Mouse (Mus musculus) myocyte (in vitro differentiated cells): ENCODE data around the gene Usp12. TPM values are rescaled to one million over a fixed set of nuclear protein-coding genes. Genes with fewer than 3 reads are reported as not detected.

ENCODE experiments used
- H3K27me3 ChIP-seq: one replicate; pipeline ENCODE4 v1.6.1; 2011; ENCODE audit not compliant: control insufficient read depth, insufficient read depth, insufficient read length
- H3K36me3 ChIP-seq: one replicate; pipeline ENCODE4 v1.6.1; 2011; ENCODE audit not compliant: control insufficient read depth, insufficient read depth
- H3K4me2 ChIP-seq: one replicate; pipeline ENCODE4 v1.6.1; 2011; ENCODE audit warnings: low read depth, control low read depth
- H3K4me3 ChIP-seq: one replicate; pipeline ENCODE4 v1.5.1; 2011; ENCODE audit warnings: mild to moderate bottlenecking, control low read depth, moderate library complexity
- H3K79me2 ChIP-seq: one replicate; pipeline ENCODE4 v1.6.1; 2011; ENCODE audit not compliant: control insufficient read depth, insufficient read depth
- H3ac ChIP-seq: one replicate; pipeline ENCODE4 v1.6.1; 2011; ENCODE audit not compliant: control insufficient read depth, insufficient read length
- CEBPB ChIP-seq: IDR thresholded peaks from 2 replicates; pipeline ENCODE4 v1.6.1; 2011; ENCODE audit warnings: mild to moderate bottlenecking, moderate library complexity; ENCODE audit not compliant: poor library complexity, insufficient read depth, severe bottlenecking
- E2F4 ChIP-seq: IDR thresholded peaks from one replicate; pipeline ENCODE4 v1.6.1; 2011; ENCODE audit warnings: mild to moderate bottlenecking, control low read depth, moderate library complexity; ENCODE audit not compliant: insufficient read depth
- MAX ChIP-seq: IDR thresholded peaks from one replicate; pipeline ENCODE4 v1.6.1; 2011; ENCODE audit warnings: low read depth, mild to moderate bottlenecking, control low read depth
- MYOD1 ChIP-seq, 3 experiments: IDR thresholded peaks; one replicate each; pipeline ENCODE4 v1.6.1; 2011; ENCODE audit warnings: control low read depth in 2 of 3, low read depth in 2 of 3, mild to moderate bottlenecking in 2 of 3, moderate library complexity in 1 of 3; ENCODE audit not compliant: insufficient read length in 2 of 3, control insufficient read depth in 1 of 3
- MYOG ChIP-seq, 3 experiments: IDR thresholded peaks; one replicate each; pipeline ENCODE4 v1.6.1; 2011; ENCODE audit warnings: control low read depth in 2 of 3, low read depth in 2 of 3, mild to moderate bottlenecking in 2 of 3; ENCODE audit not compliant: insufficient read length in 2 of 3, control insufficient read depth in 1 of 3, insufficient read depth in 1 of 3
- POLR2A ChIP-seq: IDR thresholded peaks from one replicate; pipeline ENCODE4 v1.6.1; 2011; ENCODE audit warnings: low read depth, mild to moderate bottlenecking, control low read depth, moderate library complexity; ENCODE audit not compliant: insufficient read length
- POLR2AphosphoS2 ChIP-seq: IDR thresholded peaks from one replicate; pipeline ENCODE4 v1.6.1; 2011; ENCODE audit warnings: low read depth, control low read depth; ENCODE audit not compliant: insufficient read length
- REST ChIP-seq: IDR thresholded peaks from one replicate; pipeline ENCODE4 v1.6.1; 2011; ENCODE audit warnings: mild to moderate bottlenecking, control low read depth, moderate library complexity; ENCODE audit not compliant: insufficient read depth, insufficient read length
- SRF ChIP-seq: IDR thresholded peaks from one replicate; pipeline ENCODE4 v1.6.1; 2011; ENCODE audit warnings: low read depth; ENCODE audit not compliant: control insufficient read depth, insufficient read length
- TCF12 ChIP-seq: IDR thresholded peaks from one replicate; pipeline ENCODE4 v1.6.1; 2011; ENCODE audit warnings: mild to moderate bottlenecking, control low read depth; ENCODE audit not compliant: poor library complexity, insufficient read depth, severe bottlenecking
- TCF3 ChIP-seq: IDR thresholded peaks from one replicate; pipeline ENCODE4 v1.6.1; 2011; ENCODE audit warnings: low read depth, control low read depth; ENCODE audit not compliant: insufficient read length
- USF1 ChIP-seq: IDR thresholded peaks from one replicate; pipeline ENCODE4 v1.6.1; 2011; ENCODE audit warnings: low read depth, mild to moderate bottlenecking, control low read depth, moderate library complexity
- polyA plus RNA-seq: library from polyadenylated mRNA; unstranded; fragments of >200 nt; fragmentation: generic; extraction: Trizol; gene quantifications from one replicate; pipeline ENCODE4 v1.2.1, GENCODE M21; 2012; ENCODE audit warnings: missing spikeins

Usp12 gene
- polyA plus RNA-seq, 1 experiment, result 11.9 TPM

DNA sequence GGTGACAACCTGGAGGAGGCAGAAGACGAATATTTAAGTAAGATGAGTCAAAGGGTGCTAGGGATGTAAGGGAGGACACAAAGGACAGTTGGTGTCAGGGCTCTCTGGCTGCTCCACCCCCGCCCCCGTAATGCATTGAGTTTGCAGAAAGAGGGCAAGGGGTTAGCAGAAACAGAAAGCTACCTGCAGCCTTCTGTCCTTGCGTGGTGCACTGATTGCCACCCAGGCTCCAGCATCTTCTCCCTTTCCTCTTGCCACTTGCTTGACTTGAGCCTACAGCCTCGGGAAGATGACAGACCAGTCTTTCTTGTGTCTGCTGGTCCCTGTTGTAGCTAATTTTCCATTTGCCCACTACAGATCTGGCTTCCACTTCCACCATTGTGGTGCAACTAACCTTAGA lies 45.0 kb upstream of the Usp12 start:
- peaks cover 3% of the 10 kb centered on the region for H3K79me2 ChIP-seq
- TF ChIP-seq REST, result no peak
- no peak for TF ChIP-seq TCF3
- peak; percentile 80 for TF ChIP-seq POLR2AphosphoS2
- H3K36me3 ChIP-seq, result peaks cover 23% of the 10 kb centered on the region

DNA sequence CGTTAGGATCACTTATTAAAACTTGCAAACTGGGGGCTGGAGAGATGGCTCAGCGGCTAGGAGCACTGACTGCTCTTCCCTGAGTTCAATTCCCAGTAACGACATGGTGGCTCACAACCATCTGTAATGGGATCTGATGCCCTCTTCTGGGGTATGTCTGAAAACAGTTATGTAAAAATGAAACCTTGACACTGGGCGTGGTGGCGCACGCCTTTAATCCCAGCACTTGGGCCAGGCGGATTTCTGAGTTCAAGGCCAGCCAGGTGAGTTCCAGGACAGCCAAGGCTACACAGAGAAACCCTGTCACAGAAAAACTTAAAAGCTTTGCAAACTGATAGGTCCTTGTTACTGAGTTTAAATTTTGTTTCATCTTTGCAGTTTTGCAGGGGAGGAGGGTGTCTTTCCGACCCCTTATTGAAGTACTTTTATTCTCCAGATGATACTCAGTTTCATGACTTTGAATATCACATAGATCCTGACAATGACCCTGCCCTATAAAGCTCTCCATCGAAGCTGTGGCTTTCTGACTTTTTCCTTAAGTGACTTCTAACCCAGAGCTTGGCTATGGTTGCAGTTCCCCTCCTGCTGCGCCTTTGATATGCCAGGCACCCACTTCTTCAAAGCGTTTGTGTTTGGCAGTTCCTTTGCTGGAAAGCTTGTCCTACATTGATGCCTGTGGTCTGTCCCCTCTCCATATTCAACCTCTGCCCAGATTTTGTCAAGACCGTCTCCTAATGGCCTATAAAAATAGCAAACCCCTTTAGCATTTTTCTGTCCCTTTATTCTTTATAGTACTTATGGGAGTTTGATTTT lies 44.2 kb upstream of the Usp12 start:
- H3K4me2 ChIP-seq, result no peak overlapping the region
- peaks cover 24% of the 10 kb centered on the region for H3K36me3 ChIP-seq
- H3K27me3 ChIP-seq, result no peaks in the 10 kb centered on the region
- no peak overlapping the region for H3K4me3 ChIP-seq
- no peak overlapping the region for H3ac ChIP-seq
- TF ChIP-seq MAX, result no peak
- no peak for TF ChIP-seq POLR2AphosphoS2
- no peak for TF ChIP-seq MYOG (IDR thresholded peaks at IDR 0.05; ENCODE audit: control insufficient read depth in 1 of 3, insufficient read depth in 1 of 3, insufficient read length in 2 of 3, low read depth in 2 of 3)
- no peak for TF ChIP-seq MYOD1 (IDR thresholded peaks at IDR 0.05; ENCODE audit: control insufficient read depth in 1 of 3, insufficient read length in 2 of 3, low read depth in 2 of 3)
- TF ChIP-seq USF1, result no peak
- peaks cover 9% of the 10 kb centered on the region for H3K79me2 ChIP-seq

More for the DNA sequence above, 45.0 kb upstream of the Usp12 start:
- no peak overlapping the region for H3ac ChIP-seq
- H3K4me2 ChIP-seq, result no peak overlapping the region
- no peaks in the 10 kb centered on the region for H3K27me3 ChIP-seq
- no peak overlapping the region for H3K4me3 ChIP-seq

DNA sequence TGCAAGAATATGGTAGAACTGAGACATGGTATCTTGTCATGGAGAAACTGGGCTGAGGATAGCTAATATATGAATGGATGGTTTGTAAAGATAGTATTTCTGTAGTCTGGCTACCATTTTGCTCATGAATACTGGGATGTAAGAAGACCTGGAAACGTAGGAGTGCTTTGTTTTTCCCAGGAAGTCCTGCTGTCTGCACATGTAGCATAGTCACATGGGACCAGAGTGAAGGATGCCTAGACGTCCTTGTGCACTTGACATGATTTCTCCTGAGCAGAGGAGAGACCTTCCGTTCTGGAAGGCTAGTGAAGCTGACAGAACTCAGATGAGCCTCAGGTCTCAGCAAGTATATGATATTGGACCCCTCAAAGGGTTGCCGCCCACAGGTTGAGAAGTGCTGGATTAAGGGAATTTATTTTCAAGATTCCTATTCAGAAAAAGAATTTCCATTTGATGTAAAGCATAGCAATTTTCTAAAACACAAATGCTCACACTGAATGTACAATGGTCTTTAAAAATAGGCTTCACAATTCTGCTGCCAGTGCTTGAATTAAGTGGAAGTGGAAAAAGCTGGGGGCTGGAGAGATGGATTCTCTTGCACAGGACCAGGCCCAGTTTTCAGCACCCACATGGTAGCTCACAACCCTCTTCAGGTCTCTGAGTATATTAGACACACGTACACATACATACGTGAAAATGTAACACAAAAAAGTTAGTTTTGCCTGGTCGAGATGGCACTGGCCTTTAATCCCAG lies 43.3 kb upstream of the Usp12 start:
- peaks cover 18% of the 10 kb centered on the region for H3K79me2 ChIP-seq
- H3K4me3 ChIP-seq, result no peak overlapping the region
- H3K4me2 ChIP-seq, result no peak overlapping the region
- peaks cover 24% of the 10 kb centered on the region for H3K36me3 ChIP-seq
- peak; percentile 14 for TF ChIP-seq POLR2AphosphoS2
- no peak for TF ChIP-seq POLR2A
- H3K27me3 ChIP-seq, result no peaks in the 10 kb centered on the region
- H3ac ChIP-seq, result no peak overlapping the region

DNA sequence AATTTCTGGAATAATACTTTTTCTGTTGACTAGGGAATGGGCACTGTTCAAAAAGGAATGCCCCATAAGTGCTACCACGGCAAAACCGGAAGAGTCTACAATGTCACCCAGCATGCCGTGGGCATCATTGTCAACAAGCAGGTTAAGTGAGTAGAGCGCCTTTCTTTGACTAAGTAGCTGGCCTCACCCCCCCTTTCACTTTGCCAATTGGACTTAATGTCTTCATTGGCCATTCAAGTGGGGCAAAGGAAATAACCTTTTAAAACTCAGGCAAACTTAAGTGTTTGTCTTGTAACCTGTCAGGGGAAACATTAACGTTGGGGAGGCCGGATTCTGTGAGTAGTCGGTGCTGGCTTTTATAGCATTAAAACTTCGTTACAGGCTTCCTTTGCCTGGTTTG lies 40.2 kb upstream of the Usp12 start:
- H3K4me3 ChIP-seq, result no peak overlapping the region
- no peak overlapping the region for H3ac ChIP-seq
- H3K79me2 ChIP-seq, result peaks cover 20% of the 10 kb centered on the region
- peaks cover 24% of the 10 kb centered on the region for H3K36me3 ChIP-seq
- no peak for TF ChIP-seq MYOG (IDR thresholded peaks at IDR 0.05; ENCODE audit: control insufficient read depth in 1 of 3, insufficient read depth in 1 of 3, insufficient read length in 2 of 3, low read depth in 2 of 3)
- TF ChIP-seq SRF, result no peak
- no peak for TF ChIP-seq CEBPB
- no peak for TF ChIP-seq TCF3
- TF ChIP-seq REST, result no peak
- TF ChIP-seq POLR2A, result no peak
- TF ChIP-seq MYOD1 (IDR thresholded peaks at IDR 0.05; ENCODE audit: control insufficient read depth in 1 of 3, insufficient read length in 2 of 3, low read depth in 2 of 3), result no peak
- no peak for TF ChIP-seq E2F4
- TF ChIP-seq POLR2AphosphoS2, result no peak
- no peak for TF ChIP-seq MAX
- no peak for TF ChIP-seq USF1
- TF ChIP-seq TCF12, result no peak
- no peaks in the 10 kb centered on the region for H3K27me3 ChIP-seq
- no peak overlapping the region for H3K4me2 ChIP-seq

DNA sequence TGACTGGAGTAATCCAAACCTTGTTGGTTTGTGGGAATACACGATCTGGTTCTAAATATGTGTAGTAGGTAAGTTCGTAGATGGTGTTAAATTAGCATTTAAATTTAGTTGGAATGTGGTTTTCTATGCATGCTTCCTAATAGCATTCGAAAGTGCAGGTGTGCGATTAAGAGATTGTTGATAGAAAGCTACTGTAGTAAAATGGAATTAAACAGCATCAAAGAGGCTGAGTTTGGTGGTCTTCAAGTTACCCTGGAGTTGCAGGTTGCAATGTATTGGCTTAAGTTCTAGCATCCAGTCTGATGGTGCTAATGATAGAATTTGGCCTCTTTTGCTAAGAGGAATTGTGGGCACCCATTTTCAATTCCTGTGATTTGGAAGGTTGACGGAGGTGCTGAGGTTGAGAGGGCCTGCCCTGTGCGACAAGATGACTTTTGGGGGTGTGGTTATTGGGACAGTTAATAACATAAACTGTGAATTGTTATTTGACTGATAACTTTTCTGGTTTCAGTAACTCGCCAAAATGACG lies 38.9 kb upstream of the Usp12 start:
- H3K4me2 ChIP-seq, result peak overlapping the region; percentile 96
- no peaks in the 10 kb centered on the region for H3K27me3 ChIP-seq
- TF ChIP-seq SRF, result no peak
- no peak for TF ChIP-seq MAX
- TF ChIP-seq REST, result no peak
- no peak for TF ChIP-seq POLR2A
- no peak for TF ChIP-seq MYOD1 (IDR thresholded peaks at IDR 0.05; ENCODE audit: control insufficient read depth in 1 of 3, insufficient read length in 2 of 3, low read depth in 2 of 3)
- TF ChIP-seq USF1, result no peak
- no peak for TF ChIP-seq MYOG (IDR thresholded peaks at IDR 0.05; ENCODE audit: control insufficient read depth in 1 of 3, insufficient read depth in 1 of 3, insufficient read length in 2 of 3, low read depth in 2 of 3)
- TF ChIP-seq E2F4, result no peak
- no peak for TF ChIP-seq POLR2AphosphoS2
- peak overlapping the region; percentile 78 for H3ac ChIP-seq
- H3K4me3 ChIP-seq, result peak overlapping the region; percentile 93
- H3K36me3 ChIP-seq, result peaks cover 24% of the 10 kb centered on the region
- H3K79me2 ChIP-seq, result peaks cover 20% of the 10 kb centered on the region
